11 mouse cellular contexts compared by ENCODE assay signal in genomic region chr19:53362967-53363366, GRCm38 (mm10). TPM values are rescaled to one million over a fixed set of nuclear protein-coding genes. Genes with fewer than 3 reads are reported as not detected.
DNase-seq lines count a peak whose midpoint lies in the region; ATAC-seq lines count a peak whose summit lies in the region.
"Had no signal": no experiment of that assay in that cellular context is flagged by ENCODE, and none has a peak within 500 bp of the region (broad histone marks: within the 10 kb centered on the region; RNA-seq: fewer than 3 reads in every experiment).

No protein-coding gene starts in this region.

- H3K4me2 ChIP-seq in neural tube, embryonic 15.5 days, result no peak overlapping the region
- H3K4me2 ChIP-seq: heart, embryonic 15.5 days had no signal

- no peak overlapping the region for H3K27ac ChIP-seq in neural tube, embryonic 15.5 days (replicated peaks)
- H3K27ac ChIP-seq: heart, embryonic 15.5 days had no signal

- no peak overlapping the region for H3K9ac ChIP-seq in neural tube, embryonic 15.5 days (replicated peaks)
- H3K9ac ChIP-seq: heart, embryonic 15.5 days had no signal

- H3K36me3 ChIP-seq in neural tube, embryonic 15.5 days, result no peaks in the 10 kb centered on the region
- H3K36me3 ChIP-seq: heart, embryonic 15.5 days had no signal

- H3K9me3 ChIP-seq in neural tube, embryonic 15.5 days (replicated peaks), result no peaks in the 10 kb centered on the region
- H3K9me3 ChIP-seq: heart, embryonic 15.5 days had no signal

- no peak overlapping the region for H3K4me3 ChIP-seq in neural tube, embryonic 15.5 days (replicated peaks)
- H3K4me3 ChIP-seq: heart, embryonic 15.5 days; myocyte had no signal

- peaks cover 40% of the 10 kb centered on the region for H3K4me1 ChIP-seq in neural tube, embryonic 15.5 days

- ATAC-seq in neural tube, embryonic 15.5 days (ENCODE audit: low FRiP score), result no peak

- DNase-seq in adrenal gland, postnatal 10 days, result peak; percentile 47
- no peak for DNase-seq in adrenal gland, adult 18-20 months (ENCODE audit: low spot score in 2 of 2)
- peak; percentile 56 for DNase-seq in left cerebral cortex, postnatal 4 days
- no peak for DNase-seq in left cerebral cortex, adult 8-10 months (ENCODE audit: low spot score in 2 of 2)
- DNase-seq in cerebellum, adult 9-11 months, result peak; percentile 68
- DNase-seq in mesoderm, embryonic 11.5 days (ENCODE audit: low read depth, low spot score), result peak; percentile 39
- no peak for DNase-seq in MN1 (ENCODE audit: low spot score)

- no peaks in the 10 kb centered on the region for H3K27me3 ChIP-seq in neural tube, embryonic 15.5 days (replicated peaks)
- H3K27me3 ChIP-seq: heart, embryonic 15.5 days had no signal

- 49% methylated on average over 2 of the region's 2 CpGs for WGBS in neural tube, embryonic 15.5 days

- intact Hi-C loops in left cerebral cortex, postnatal 4 days (cut with DNase I), result no loop called here

RNA-seq across cellular contexts. Expression of gene Gm10197, which starts 8.6 kb away (rescaled TPM):
- total RNA-seq in adrenal gland, postnatal 10 days (2021), result not detected
- not detected for total RNA-seq in adrenal gland, adult 18-20 months (2021)
- total RNA-seq in left cerebral cortex, postnatal 4 days (2021), result not detected
- total RNA-seq in left cerebral cortex, adult 8-10 months (2022), result not detected
- not detected in 2 replicates for polyA plus RNA-seq in neural tube, embryonic 15.5 days (2015; fragmentation: Nextera tagmentation; extraction: Ambion mirVana)
- polyA plus RNA-seq: C2C12; heart, embryonic 15.5 days; myocyte had no signal

RNA-seq across cellular contexts. Expression of gene Smndc1, which starts 27.4 kb away (rescaled TPM):
- total RNA-seq in adrenal gland, postnatal 10 days (2021), result 10 to 100 TPM; 37.5 to 38.5 TPM
- 10 to 100 TPM; 41.5 to 44.2 TPM for total RNA-seq in adrenal gland, adult 18-20 months (2021)
- 10 to 100 TPM; 38.6 to 45.1 TPM for total RNA-seq in left cerebral cortex, postnatal 4 days (2021)
- 10 to 100 TPM; 33.2 to 38.1 (median 36.3) TPM for total RNA-seq in left cerebral cortex, adult 8-10 months (2022)
- 29.3 and 31.6 TPM in 2 replicates for polyA plus RNA-seq in neural tube, embryonic 15.5 days (2015; fragmentation: Nextera tagmentation; extraction: Ambion mirVana)

RNA-seq across cellular contexts. Expression of gene Mxi1, which starts 52.6 kb away (rescaled TPM):
- total RNA-seq in adrenal gland, postnatal 10 days (2021), result 10 to 100 TPM; 31.0 to 31.7 TPM
- total RNA-seq in adrenal gland, adult 18-20 months (2021), result 10 to 100 TPM; 29.2 to 35.0 TPM
- total RNA-seq in left cerebral cortex, postnatal 4 days (2021), result 10 to 100 TPM; 32.5 to 34.7 TPM
- 10 to 100 TPM; 81.4 to 89.0 (median 87.7) TPM for total RNA-seq in left cerebral cortex, adult 8-10 months (2022)
- 40.0 and 40.8 TPM in 2 replicates for polyA plus RNA-seq in neural tube, embryonic 15.5 days (2015; fragmentation: Nextera tagmentation; extraction: Ambion mirVana)

Comparison
In these comparisons a context has a peak if more than half of its experiments do, and no peak if none do; other contexts are left out.
1. DNase-seq: peak in adrenal gland, postnatal 10 days (single experiment), left cerebral cortex, postnatal 4 days (single experiment), cerebellum, adult 9-11 months (single experiment) and mesoderm, embryonic 11.5 days (single experiment); none in adrenal gland, adult 18-20 months (0 of 2), left cerebral cortex, adult 8-10 months (0 of 2) and MN1 (single experiment).